Mouse (Mus musculus): Measurements from ENCODE around the gene Cphx3.
"Not testable (repeated sequence)": the region's sequence is repeated elsewhere in the genome, so short reads cannot be mapped to it uniquely, and the experiment has no call there.

The Cphx3 gene

DNA sequence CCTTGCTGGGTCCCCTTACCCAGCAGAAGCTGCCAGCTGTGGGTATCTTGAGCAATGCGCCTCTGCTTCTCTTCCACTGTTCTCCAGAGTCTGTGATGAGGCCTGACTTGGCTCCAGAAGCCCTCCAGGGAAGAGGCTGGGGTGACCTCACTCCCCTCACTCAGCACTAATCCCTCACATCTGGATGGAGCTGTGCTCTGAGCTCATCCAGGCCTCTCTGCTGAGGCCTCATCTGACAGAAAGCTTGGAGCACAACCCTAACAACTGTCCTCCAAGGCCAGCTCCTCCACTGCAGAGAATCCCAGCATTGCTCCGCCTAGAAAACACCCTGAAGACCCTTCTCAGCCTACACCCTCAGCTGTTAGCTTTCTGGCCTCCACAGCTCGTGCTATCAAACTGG lies 91.9 kb downstream of the Cphx3 start:
- in situ Hi-C loops (cut with MboI; ENCODE audit: unreplicated experiment in 2 of 2) = not testable (repeated sequence)

GRCm38 (mm10) chr14:26175028-26175427 lies 92.9 kb downstream of the Cphx3 start:
- in situ Hi-C loops (cut with MboI; ENCODE audit: unreplicated experiment in 2 of 2) = not testable (repeated sequence)

DNA sequence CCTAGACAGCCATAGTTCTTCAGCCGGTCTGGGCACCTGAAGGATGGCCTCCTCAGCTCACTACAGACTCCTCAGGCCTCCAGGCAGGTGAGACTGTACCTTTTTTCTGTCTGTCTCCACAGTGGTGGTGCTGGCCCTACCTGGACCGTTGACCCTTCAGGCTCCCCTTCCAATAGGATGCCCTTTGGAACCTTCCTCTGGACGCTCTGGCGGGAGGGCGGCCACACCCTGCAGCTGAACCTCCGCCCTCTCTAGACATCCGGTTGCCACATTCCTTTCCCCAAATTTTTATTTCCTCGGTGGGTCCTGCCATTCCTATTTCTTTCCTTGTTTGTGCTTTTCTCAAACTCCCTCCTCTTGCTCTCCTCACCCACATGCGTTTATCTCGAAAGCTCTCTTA lies 99.6 kb downstream of the Cphx3 start:
- in situ Hi-C loops (cut with MboI; ENCODE audit: unreplicated experiment in 2 of 2) = not testable (repeated sequence)

DNA sequence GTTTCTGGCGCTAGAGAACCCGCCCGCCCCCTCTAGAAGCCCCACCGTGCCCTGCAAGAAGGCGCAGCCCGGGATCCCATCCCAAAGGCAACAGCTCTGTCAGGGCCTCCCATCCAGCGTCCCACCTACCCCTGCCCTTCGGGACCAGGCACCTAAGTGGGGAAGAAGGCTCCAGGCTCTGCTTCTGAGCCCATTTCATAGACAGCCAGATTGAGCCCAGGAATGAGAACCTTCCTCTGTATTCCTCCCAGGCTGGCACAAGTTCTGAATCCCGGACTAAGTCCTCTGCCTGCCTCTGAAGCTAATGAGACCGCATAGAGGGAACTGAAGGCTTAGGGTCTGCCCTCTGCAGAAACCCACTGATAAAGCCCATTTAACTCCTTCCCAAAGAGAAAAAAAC lies 100.3 kb downstream of the Cphx3 start, which contains the start of gene Plac9b:
TSS of gene Plac9b (minus strand) at position 101 of the 400 bp plus-strand sequence.
- in situ Hi-C loops (cut with MboI; ENCODE audit: unreplicated experiment in 2 of 2) = not testable (repeated sequence)

DNA sequence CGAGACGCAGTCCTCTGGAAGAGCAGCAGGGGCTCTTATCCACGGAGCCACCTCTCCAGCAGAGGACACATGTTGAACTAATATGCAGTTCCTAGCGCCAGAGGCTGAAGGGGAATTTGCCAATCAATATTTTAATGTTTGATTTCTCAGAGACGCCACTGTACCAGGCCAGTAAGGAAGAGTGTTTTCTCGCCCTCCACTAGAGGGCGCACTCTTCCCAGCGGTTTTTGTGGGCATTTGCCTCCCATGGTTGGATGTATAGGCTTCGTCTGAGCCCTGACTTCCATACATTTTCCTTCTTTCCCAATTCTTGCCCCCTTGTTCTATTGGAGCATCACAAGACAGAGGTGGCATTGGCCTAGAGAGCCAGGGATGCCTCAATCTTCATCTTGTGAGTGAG lies 104.5 kb downstream of the Cphx3 start:
- in situ Hi-C loops (cut with MboI; ENCODE audit: unreplicated experiment in 2 of 2) = not testable (repeated sequence)

DNA sequence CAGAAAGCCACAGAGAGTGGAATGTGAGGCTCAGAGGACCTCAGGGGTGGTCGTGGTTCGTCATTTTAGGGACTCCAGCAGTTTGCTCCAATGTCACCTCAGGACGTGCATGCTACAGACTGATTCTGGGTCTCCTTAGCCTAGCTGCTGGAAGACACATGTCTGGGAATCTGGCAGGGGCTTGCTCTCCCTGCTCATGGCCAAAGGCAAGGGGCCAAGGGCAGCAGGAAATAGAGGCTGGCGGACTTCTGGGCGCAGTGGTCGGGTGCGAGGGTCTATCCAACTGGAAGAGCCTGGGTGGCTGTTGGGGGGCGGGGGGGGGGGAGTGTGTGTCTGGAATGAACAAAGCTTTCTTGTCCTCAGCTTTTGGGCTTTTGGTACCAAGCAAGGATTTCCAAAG lies 106.3 kb downstream of the Cphx3 start:
- in situ Hi-C loops (cut with MboI; ENCODE audit: unreplicated experiment in 2 of 2) = not testable (repeated sequence)

GRCm38 (mm10) chr14:26197851-26198250 lies 115.8 kb downstream of the Cphx3 start:
- in situ Hi-C loops (cut with MboI; ENCODE audit: unreplicated experiment in 2 of 2) = not testable (repeated sequence)

DNA sequence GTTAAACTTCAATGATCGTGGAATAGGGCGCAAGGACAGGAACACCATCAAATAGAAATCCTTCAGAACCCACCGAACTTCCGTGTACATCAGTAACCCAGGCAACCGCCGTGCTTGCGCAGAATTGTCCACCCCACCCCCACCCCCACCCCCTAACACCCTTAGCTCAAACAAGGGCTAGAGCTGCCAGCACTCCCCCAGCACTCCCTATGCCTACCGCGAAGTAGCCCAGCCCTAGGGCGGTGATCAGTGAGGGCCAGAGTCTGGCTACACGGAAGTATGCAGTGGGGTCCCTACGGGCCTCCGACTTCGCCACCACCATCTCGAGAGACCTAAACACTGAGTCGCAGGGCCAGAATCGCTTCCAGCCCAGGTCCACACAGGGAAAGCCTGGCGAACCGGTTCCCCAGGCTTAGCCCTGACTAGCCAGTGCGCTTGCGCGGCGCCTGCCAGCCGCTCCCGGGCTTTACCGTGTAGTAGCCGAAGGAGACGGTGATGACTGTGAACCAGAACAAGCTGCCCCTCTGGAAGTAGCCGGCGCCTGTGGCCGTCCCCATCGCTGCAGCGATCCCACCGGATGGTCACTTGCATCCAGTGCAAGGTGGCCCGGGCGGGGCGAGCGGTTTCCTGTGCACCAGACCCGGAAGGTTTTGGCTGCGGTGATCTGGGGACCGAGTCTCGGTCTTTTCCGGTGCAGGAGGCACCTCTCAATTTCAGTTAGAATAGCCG lies 124.3 kb downstream of the Cphx3 start:
- in situ Hi-C loops (cut with MboI; ENCODE audit: unreplicated experiment in 2 of 2) = not testable (repeated sequence)

DNA sequence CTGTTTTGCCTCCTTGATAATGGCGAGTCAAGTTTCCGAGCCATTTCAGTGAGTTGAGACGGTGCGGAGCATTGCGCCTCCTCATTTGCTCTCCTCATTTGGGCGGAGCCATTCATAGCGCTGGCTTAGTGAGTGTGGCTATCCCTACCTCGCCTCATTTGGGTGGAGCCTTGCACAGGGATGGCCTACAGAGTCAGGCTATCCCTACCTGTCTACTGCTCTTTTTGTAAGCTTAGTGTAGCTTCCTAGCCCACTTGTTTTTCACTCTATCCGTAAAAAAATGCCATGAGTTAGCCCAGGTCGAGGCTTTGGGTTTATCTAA lies 124.8 kb downstream of the Cphx3 start, which contains the start of gene Tmem254b:
TSS of gene Tmem254b (minus strand) at position 116 of the 322 bp plus-strand sequence.
- in situ Hi-C loops (cut with MboI; ENCODE audit: unreplicated experiment in 2 of 2) = not testable (repeated sequence)

- in situ Hi-C loops (cut with MboI; ENCODE audit: unreplicated experiment in 2 of 2) = not testable (repeated sequence)
These were observed 134.3 kb downstream of the Cphx3 start for GRCm38 (mm10) chr14:26216233-26217000.

GRCm38 (mm10) chr14:26237183-26237582 lies 155.1 kb downstream of the Cphx3 start:
- in situ Hi-C loops (cut with MboI; ENCODE audit: unreplicated experiment in 2 of 2) = not testable (repeated sequence)

DNA sequence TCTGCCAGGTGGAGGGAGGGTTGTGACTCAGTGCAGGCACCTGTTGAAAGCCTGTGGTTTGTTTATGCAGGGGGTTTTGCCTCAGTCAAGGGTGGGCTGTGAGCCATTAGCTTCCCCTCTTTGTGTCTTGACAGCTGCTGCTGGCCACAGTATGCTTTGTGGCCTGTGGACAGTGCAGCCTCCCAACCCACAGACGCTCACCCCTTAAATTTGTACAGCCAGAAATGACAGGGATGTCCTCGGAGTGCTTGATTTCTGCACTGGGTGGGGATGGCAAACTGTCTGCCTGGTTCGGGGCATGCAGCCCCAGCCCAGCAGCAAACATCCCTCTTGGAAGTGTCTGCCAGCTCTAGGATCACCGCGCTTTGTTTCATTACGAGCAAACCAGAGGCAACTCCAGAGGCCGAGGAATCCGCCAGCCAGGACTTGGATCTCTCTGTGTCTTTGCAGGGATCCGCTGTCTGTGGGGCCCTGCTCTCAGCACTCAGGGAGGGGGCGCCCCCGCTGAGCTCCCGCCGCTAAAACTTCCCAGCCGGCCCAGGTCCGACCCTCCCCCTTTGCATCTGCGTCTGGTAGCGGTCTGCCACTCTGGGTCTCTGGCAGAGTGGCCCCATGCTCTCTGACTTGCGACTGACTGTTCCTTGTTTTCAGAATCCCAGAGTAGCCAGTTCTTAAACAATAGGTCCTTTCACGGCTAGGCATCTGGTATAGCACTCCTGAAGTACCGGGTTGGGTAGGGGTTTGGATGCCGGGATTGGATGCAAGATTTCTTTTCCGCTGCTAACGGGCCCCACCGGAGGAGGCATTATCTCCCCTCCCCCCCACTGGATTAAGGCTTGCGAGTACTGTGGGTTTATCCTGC lies 175.9 kb downstream of the Cphx3 start, which contains the start of gene Duxbl3:
TSS of gene Duxbl3 (plus strand) at position 207 of the 862 bp plus-strand sequence.
- in situ Hi-C loops (cut with MboI; ENCODE audit: unreplicated experiment in 2 of 2) = not testable (repeated sequence)

GRCm38 (mm10) chr14:26258729-26259128 lies 176.6 kb downstream of the Cphx3 start:
- in situ Hi-C loops (cut with MboI; ENCODE audit: unreplicated experiment in 2 of 2) = not testable (repeated sequence)

Measured in v-Abl transformed pro-B cells (cell line).